Mouse (Mus musculus) frontal cortex, adult (tissue): ENCODE results near the gene Cep350.
"Not testable (repeated sequence)": the region's sequence is repeated elsewhere in the genome, so short reads cannot be mapped to it uniquely, and the experiment has no call there.

Source experiments
- ATAC-seq: cut with Nextera tagmentation; 2 replicates; pipeline ENCODE4 v1.9.2; 2017; ENCODE audit warnings: mild to moderate bottlenecking, moderate library complexity, mixed read lengths; ENCODE audit not compliant: low TSS enrichment

Gene Cep350

GRCm38 (mm10) chr1:155886846-155887245 lies 86.2 kb downstream of the Cep350 start:
- no peak for ATAC-seq

- ATAC-seq: not testable (repeated sequence)
Measured at GRCm38 (mm10) chr1:155882646-155883231, 90.3 kb downstream of the Cep350 start.

- ATAC-seq: no peak
Measured at GRCm38 (mm10) chr1:155879596-155879995, 93.5 kb downstream of the Cep350 start.

GRCm38 (mm10) chr1:155862967-155863366 lies 110.1 kb downstream of the Cep350 start:
- no peak for ATAC-seq

GRCm38 (mm10) chr1:155854926-155855702 lies 117.9 kb downstream of the Cep350 start:
- ATAC-seq: no peak

- ATAC-seq: no peak
Measured at GRCm38 (mm10) chr1:155853009-155853408, 120.0 kb downstream of the Cep350 start.

- ATAC-seq: no peak
Measured at GRCm38 (mm10) chr1:155844235-155844634, 128.8 kb downstream of the Cep350 start.

GRCm38 (mm10) chr1:155843538-155843937 lies 129.5 kb downstream of the Cep350 start:
- ATAC-seq: no peak

GRCm38 (mm10) chr1:155835667-155836066 lies 137.4 kb downstream of the Cep350 start:
- ATAC-seq: no peak

GRCm38 (mm10) chr1:155833610-155834009 lies 139.4 kb downstream of the Cep350 start:
- no peak for ATAC-seq

GRCm38 (mm10) chr1:155831958-155832357 lies 141.1 kb downstream of the Cep350 start:
- no peak for ATAC-seq

- ATAC-seq: no peak
Measured at GRCm38 (mm10) chr1:155830861-155831260, 142.2 kb downstream of the Cep350 start.

- no peak for ATAC-seq
Measured at GRCm38 (mm10) chr1:155827703-155828295, 145.3 kb downstream of the Cep350 start.

- ATAC-seq: no peak
Measured at GRCm38 (mm10) chr1:155826803-155827395, 146.2 kb downstream of the Cep350 start.

- ATAC-seq: no peak
Measured at GRCm38 (mm10) chr1:155825940-155826716, 146.9 kb downstream of the Cep350 start.

GRCm38 (mm10) chr1:155820646-155821045 lies 152.4 kb downstream of the Cep350 start:
- ATAC-seq: no peak

- no peak for ATAC-seq
Measured at GRCm38 (mm10) chr1:155816167-155816566, 156.9 kb downstream of the Cep350 start.

GRCm38 (mm10) chr1:155812581-155813499 lies 160.2 kb downstream of the Cep350 start, which contains the start of gene Qsox1:
TSS of gene Qsox1 (minus strand) at chr1:155812889.
- peak; percentile 96 for ATAC-seq

GRCm38 (mm10) chr1:155811995-155812580 lies 161.0 kb downstream of the Cep350 start:
- peak; percentile 25 for ATAC-seq

GRCm38 (mm10) chr1:155810616-155811015 lies 162.4 kb downstream of the Cep350 start:
- ATAC-seq: no peak
